Mouse (Mus musculus) stomach, postnatal 0 days (tissue): Measurements from ENCODE around the gene Tcn2. TPM values are rescaled to one million over a fixed set of nuclear protein-coding genes. Genes with fewer than 3 reads are reported as not detected.
A peak's percentile ranks its signal among the peaks of the same experiment; 100 is the strongest.
"Not testable (repeated sequence)": the region's sequence is repeated elsewhere in the genome, so short reads cannot be mapped to it uniquely, and the experiment has no call there.

Experiments used
- ATAC-seq: fragments of 200-750 bp; cut with Nextera tagmentation; 2 replicates; pipeline ENCODE4 v1.8.0; 2017; ENCODE audit not compliant: low FRiP score, low TSS enrichment
- DNase-seq: peaks from one replicate; pipeline ENCODE4 v3.0.0-alpha.2; 2016; ENCODE audit warnings: low spot score
- H3K27ac ChIP-seq: fragments of 300-500 bp; sonication (generic); replicated peaks from 2 replicates; pipeline ENCODE4 v1.5.1; 2014; ENCODE audit warnings: mild to moderate bottlenecking, control low read depth
- H3K27me3 ChIP-seq: fragments of 300-500 bp; sonication (generic); 2 replicates; pipeline ENCODE4 v1.6.1; 2014; ENCODE audit warnings: low read length; ENCODE audit not compliant: control insufficient read depth, insufficient read depth
- H3K36me3 ChIP-seq: fragments of 300-500 bp; sonication (generic); 2 replicates; pipeline ENCODE4 v1.6.1; 2014; ENCODE audit warnings: low read length, mixed read lengths; ENCODE audit not compliant: control insufficient read depth, insufficient read depth
- H3K4me1 ChIP-seq: fragments of 300-500 bp; sonication (generic); replicated peaks from 2 replicates; pipeline ENCODE4 v1.6.1; 2014; ENCODE audit warnings: antibody characterized with exemption; ENCODE audit not compliant: control insufficient read depth, insufficient read depth
- H3K4me2 ChIP-seq: fragments of 300-500 bp; sonication (generic); replicated peaks from 2 replicates; pipeline ENCODE4 v1.6.1; 2014; ENCODE audit warnings: low read depth, mild to moderate bottlenecking, control low read depth, moderate library complexity
- H3K4me3 ChIP-seq: fragments of 300-500 bp; sonication (generic); 2 replicates; pipeline ENCODE4 v1.5.1; 2014; ENCODE audit warnings: low read depth, low read length, control low read depth
- H3K9ac ChIP-seq: fragments of 300-500 bp; sonication (generic); 2 replicates; pipeline ENCODE4 v1.6.1; 2014; ENCODE audit warnings: mild to moderate bottlenecking, low read length, control low read depth, mixed read lengths
- H3K9me3 ChIP-seq: fragments of 300-500 bp; sonication (generic); 2 replicates; pipeline ENCODE4 v1.6.1; 2016; ENCODE audit warnings: low read length; ENCODE audit not compliant: control insufficient read depth
- CTCF ChIP-seq: IDR thresholded peaks from 2 replicates; pipeline ENCODE4 v1.5.1; 2016; ENCODE audit warnings: antibody characterized with exemption, low read depth, mild to moderate bottlenecking, moderate library complexity
- EP300 ChIP-seq: optimal IDR thresholded peaks from 2 replicates; pipeline ENCODE3; 2016; ENCODE audit warnings: antibody characterized with exemption
- WGBS: fragments of 180-500 bp; shearing (Covaris S2); extraction: QIAGEN DNeasy Blood & Tissue Kit; methylation state at CpG from one replicate; pipeline ENCODE4 v1.1.7; 2014; 5-methylcytosine and 5-hydroxymethylcytosine counted together
- polyA plus RNA-seq: library from polyadenylated mRNA; unstranded; fragments of >200 nt; fragmentation: Nextera tagmentation; extraction: Ambion mirVana; gene quantifications from 2 replicates; pipeline ENCODE4 v1.2.1, GENCODE M21; 2015

The Tcn2 gene
- polyA plus RNA-seq, 1 experiment from 2014 or later, result 47.5 TPM

DNA sequence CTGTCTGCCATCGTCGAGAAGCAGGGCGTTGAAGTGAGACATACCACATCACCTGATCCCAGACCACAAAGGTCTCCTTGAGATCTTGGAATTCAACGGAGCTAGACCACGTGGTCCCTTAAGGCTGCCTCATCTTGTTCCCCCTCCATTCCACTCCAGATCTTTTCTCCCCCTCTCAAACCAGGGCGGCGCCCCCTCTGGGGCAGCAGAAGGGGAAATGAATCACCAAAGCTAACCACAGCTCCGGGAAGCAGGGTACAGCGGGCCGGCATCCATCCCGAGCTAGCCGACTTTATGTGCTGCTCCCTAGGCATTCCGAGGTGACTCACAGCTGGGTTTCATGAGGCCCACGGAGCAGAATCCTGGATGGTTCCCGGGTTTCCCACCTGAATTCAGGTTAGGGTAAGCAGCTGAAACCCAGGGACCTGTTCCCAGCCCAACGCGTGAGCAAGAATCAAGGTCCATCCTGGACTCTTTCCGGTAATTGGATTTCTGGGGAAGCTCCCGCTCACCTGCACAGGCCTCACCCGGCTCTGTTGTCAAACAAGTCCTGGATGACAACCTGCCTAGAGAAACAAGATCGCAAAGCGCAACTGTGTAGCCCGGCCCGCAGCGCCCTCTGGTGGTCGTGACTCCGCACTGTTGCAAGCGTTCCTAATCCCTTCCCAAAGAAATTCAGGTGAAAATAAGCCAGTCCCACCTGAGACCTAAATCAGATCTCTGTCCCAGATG is 17.7 kb downstream of the Tcn2 start, which contains the start of gene Slc35e4:
Gene Slc35e4, minus strand, starts transcription at position 556 of the 732 bp plus-strand sequence.
- TF ChIP-seq CTCF (peak; percentile 93), EP300 (no peak)
- Histone ChIP-seq H3K27ac (peak within 1 kb of the TSS; percentile 82), H3K4me2 (peak within 1 kb of the TSS; percentile 88), H3K9ac (peak within 1 kb of the TSS; percentile 67), H3K27me3 (no peaks in the 10 kb centered on the region), H3K9me3 (no peaks in the 10 kb centered on the region), H3K36me3 (0 out of 2 replicates have a peak, but pooled peaks cover 2% of the 10 kb centered on the region), H3K4me1 (peaks cover 11% of the 10 kb centered on the region), H3K4me3 (peak within 1 kb of the TSS; percentile 58)
- under 1% methylated on average over 28 of the region's 28 CpGs for WGBS
- DNase-seq (peak; percentile 87), ATAC-seq (peak; percentile 77)

DNA sequence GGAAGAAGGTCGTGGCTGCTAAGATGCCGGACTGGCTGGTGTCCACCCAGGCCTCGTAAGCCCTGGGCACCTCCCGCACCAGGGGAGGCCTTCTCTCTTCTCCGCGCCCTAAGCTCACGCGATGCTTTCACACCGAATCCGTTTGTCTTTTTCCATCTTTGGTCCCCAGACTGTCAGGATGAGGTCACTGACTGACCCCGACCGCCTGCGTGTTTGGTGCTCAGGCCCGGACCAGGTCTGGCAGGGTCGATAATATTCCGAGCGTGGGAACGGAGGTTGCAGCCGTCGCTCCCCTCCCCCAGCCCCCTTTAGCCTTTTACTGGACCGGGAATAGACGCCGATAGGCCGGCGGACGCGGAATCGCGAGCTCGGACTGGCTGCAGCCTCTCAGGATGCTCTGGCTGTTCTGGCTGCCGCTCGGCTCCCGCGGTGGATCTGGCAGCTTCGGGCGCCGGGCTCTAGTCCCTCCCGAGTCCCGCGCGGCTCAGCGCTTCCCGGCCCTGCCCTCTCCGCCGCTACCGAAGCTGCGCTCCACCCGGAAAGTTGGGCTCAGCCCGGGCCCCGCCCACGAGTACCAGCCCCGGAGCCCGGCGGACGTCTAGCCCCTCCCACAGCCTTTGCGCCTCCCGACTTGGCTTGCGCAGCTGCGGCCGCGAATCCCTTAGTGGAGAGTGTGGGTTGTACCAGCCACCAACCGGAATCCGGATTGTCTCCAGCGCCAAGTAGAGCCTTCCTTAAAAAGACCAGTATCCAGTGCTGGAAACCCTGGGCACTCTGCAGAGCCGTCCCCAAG is 18.4 kb downstream of the Tcn2 start:
- DNase-seq (peak; percentile 91), ATAC-seq (peak; percentile 86)
- H3K4me3 ChIP-seq, result peak overlapping the region; percentile 58
- H3K9me3 ChIP-seq, result no peaks in the 10 kb centered on the region
- no peak for TF ChIP-seq CTCF
- no peak for TF ChIP-seq EP300
- H3K36me3 ChIP-seq, result 0 out of 2 replicates have a peak, but pooled peaks cover 2% of the 10 kb centered on the region
- H3K27ac ChIP-seq, result peak overlapping the region; percentile 82
- H3K4me1 ChIP-seq, result peaks cover 11% of the 10 kb centered on the region
- H3K9ac ChIP-seq, result peak overlapping the region; percentile 67
- 1% methylated on average over 60 of the region's 65 CpGs for WGBS
- no peaks in the 10 kb centered on the region for H3K27me3 ChIP-seq
- H3K4me2 ChIP-seq, result peak overlapping the region; percentile 88

DNA sequence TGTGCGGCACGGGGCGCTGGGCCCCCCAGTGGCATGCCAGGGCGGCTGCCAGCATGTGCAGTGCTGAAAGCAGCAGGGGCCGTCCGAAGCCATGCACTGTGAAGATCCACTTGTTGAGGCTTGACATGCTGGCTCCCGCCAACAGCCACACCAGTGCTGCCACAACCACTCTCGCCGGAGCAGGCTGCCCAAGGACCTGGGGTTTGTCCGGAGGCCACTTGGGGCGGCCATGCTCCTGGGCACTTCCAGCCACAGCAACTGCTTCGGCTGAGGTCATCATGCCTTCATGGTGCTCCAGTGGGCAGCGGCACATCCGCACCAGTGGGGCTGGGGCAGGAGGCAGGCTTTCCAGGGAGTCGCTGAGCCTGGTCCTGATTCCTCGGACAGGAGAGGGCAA is 19.1 kb downstream of the Tcn2 start:
- Histone ChIP-seq H3K4me1 (peaks cover 11% of the 10 kb centered on the region), H3K36me3 (0 out of 2 replicates have a peak, but pooled peaks cover 2% of the 10 kb centered on the region), H3K9ac (peak overlapping the region; percentile 67), H3K27me3 (no peaks in the 10 kb centered on the region), H3K27ac (peak overlapping the region; percentile 82), H3K9me3 (no peaks in the 10 kb centered on the region), H3K4me3 (peak overlapping the region; percentile 58), H3K4me2 (peak overlapping the region; percentile 88)
- DNase-seq, result peak; percentile 36
- no peak for TF ChIP-seq EP300
- TF ChIP-seq CTCF, result 0 out of 2 replicates have a peak, but pooled peaks have one; percentile 31
- 3% methylated on average over 16 of the region's 16 CpGs for WGBS
- ATAC-seq, result no peak

DNA sequence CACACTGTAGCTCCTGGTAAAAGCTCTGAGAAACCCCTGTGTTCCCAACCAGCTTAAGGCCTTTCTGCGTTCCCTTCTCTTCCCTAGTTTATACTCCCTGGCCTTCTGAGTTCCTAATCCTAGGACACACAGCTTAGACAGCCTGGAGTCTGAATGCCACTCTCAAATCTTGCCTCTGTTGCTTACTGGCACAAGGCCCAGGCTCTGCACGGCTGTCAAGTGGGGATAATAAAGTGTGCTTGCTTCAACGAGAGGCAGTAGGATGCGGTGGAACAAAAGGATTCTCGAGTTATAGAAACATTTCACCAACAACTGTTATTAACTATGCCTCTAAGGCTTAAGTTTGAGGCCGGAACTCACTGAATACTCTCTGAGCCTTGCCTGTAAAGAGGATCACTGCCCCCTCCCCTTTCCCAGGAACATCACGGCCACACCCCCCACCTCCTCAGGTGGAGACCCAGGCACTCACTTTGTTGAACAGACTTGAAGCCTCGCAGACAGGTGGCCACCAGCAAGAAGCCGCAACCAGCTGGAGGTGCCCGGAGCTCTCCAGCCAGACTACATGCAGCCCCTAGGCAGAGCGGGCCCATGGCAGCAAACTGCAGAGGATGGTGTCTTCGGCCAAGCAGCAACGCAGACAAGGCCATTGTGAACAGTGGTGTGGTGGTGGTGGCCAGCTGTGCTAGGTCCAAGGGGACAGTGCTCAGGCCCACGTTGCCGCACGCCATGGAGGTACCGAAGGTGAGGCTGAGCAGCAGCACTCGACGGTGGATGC is 19.7 kb downstream of the Tcn2 start:
- Histone ChIP-seq H3K27ac (no peak overlapping the region), H3K27me3 (no peaks in the 10 kb centered on the region), H3K9ac (peak overlapping the region; percentile 67), H3K4me1 (peaks cover 11% of the 10 kb centered on the region), H3K36me3 (0 out of 2 replicates have a peak, but pooled peaks cover 2% of the 10 kb centered on the region), H3K9me3 (no peaks in the 10 kb centered on the region), H3K4me3 (peak overlapping the region; percentile 58), H3K4me2 (peak overlapping the region; percentile 88)
- no peak for DNase-seq
- no peak for ATAC-seq
- 22% methylated on average over 19 of the region's 19 CpGs for WGBS
- no peak for TF ChIP-seq EP300
- TF ChIP-seq CTCF, result no peak

DNA sequence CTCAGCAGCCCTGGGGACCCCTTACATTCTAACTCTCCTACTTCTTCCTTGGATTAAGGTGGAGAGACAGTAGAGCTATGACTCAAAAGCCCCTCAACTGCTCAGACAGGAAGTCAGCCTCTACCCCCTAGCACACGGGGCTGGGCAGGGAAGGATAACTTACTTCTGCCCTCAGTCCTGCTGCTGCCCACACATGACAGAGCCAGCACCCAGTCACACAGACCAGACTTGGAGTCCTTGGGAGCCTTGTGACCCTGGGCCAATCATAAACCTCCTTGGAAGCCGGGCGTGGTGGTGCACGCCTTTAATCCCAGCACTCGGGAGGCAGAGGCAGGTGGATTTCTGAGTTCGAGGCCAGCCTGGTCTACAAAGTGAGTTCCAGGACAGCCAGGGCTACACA is 20.5 kb downstream of the Tcn2 start:
- not testable (repeated sequence) for ATAC-seq, H3K27ac ChIP-seq

More for the DNA sequence above, 20.5 kb downstream of the Tcn2 start:
- not testable (repeated sequence) for H3K36me3 ChIP-seq, H3K9me3 ChIP-seq, H3K27me3 ChIP-seq, DNase-seq
- 0 out of 2 replicates have a peak overlapping the region, but pooled peaks have one; percentile 4 for H3K4me3 ChIP-seq
- H3K4me1 ChIP-seq, result peaks cover 11% of the 10 kb centered on the region
- 0 out of 2 replicates have a peak overlapping the region, but pooled peaks have one; percentile 24 for H3K9ac ChIP-seq
- 88% methylated on average over 5 of the region's 6 CpGs for WGBS
- H3K4me2 ChIP-seq, result peak overlapping the region; percentile 25; the same call in 1 of the 2 replicates
